Mouse (Mus musculus) heart, postnatal 4 days (tissue): ENCODE results near the gene Sfxn2. TPM values are rescaled to one million over a fixed set of nuclear protein-coding genes. Genes with fewer than 3 reads are reported as not detected.

ENCODE experiments used
- DNase-seq: peaks from one replicate; pipeline ENCODE4 v3.0.0; 2021
- total RNA-seq, 2 experiments: library from RNA; stranded (reverse); gene quantifications; 2 replicates each; pipeline ENCODE4 v1.2.3; 2021

Sfxn2 gene
- total RNA-seq, 2 experiments from 2014 or later = 4.6 to 6.4 TPM

DNA sequence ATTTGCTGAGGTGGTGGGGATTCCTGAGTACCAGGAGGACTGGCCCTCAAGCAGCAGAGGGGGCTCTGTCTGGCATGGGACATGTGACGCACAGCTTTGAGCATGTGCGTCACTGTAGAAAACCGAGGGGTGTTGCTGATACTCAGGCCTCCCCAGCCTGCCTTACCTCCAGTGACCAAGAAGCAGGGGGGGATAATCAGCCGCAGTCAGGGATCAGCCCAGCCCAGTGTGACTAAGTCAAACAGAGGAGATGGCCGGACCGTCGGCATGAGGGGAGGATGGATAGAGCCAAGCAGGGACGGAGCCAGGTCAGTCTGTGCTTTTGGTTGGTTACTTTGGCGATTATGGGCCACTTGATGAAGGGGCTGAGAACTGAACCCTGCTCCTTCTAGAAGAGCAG lies 58.5 kb downstream of the Sfxn2 start:
- DNase-seq = no peak

- DNase-seq = no peak
These were observed 62.6 kb downstream of the Sfxn2 start for GRCm38 (mm10) chr19:46635766-46636165.

GRCm38 (mm10) chr19:46637598-46637997 lies 64.4 kb downstream of the Sfxn2 start:
- no peak for DNase-seq

- peak; percentile 3 for DNase-seq
These were observed 65.9 kb downstream of the Sfxn2 start for GRCm38 (mm10) chr19:46639053-46639452.

GRCm38 (mm10) chr19:46639496-46639895 lies 66.3 kb downstream of the Sfxn2 start:
- peak; percentile 6 for DNase-seq

DNA sequence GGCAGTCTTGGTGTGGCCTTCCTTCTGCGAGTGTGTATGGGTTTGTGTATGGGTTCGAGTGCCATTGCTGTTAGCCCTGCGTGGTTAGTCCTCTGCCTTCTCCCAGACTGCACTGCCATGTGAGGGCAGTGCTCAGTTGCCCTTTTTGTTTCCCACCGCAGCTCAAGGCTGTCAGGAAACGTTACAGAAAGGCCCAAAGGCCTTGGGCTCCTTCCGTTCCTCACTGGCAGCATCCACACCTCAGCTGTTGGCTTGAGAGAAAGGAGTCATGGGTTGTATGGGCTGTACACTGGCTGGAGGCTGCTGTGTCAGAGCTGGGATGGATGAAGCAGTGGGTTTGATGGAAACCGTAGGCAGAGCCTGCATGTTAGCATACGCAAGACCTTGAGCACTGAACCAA lies 67.6 kb downstream of the Sfxn2 start:
- DNase-seq = peak; percentile 3

- DNase-seq = peak; percentile 78
These were observed 68.4 kb downstream of the Sfxn2 start for GRCm38 (mm10) chr19:46641420-46642085.

GRCm38 (mm10) chr19:46642136-46642753 lies 69.1 kb downstream of the Sfxn2 start:
- DNase-seq = no peak

- no peak for DNase-seq
These were observed 70.1 kb downstream of the Sfxn2 start for GRCm38 (mm10) chr19:46643236-46643635.

DNA sequence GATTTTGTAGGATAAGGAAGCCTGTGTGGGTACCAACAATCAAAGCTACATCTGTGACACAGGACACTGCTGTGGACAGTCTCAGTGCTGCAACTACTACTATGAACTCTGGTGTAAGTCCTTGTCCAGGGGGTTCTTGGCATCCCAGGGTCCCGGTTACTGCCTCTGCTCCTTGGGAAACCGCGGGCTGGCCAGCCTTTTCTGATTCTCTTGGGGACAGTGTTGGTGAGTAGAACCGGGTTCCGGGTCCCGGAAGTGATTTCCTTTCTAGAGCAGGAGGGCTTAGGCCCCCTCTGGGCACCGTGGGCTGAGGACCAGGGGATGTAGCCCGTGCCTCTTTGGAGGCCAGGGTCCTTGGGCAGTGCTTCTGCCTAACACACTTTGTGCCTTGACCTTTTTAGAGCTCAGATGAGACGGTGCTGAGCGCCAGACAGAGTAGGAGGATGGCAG lies 71.2 kb downstream of the Sfxn2 start:
- no peak for DNase-seq

DNA sequence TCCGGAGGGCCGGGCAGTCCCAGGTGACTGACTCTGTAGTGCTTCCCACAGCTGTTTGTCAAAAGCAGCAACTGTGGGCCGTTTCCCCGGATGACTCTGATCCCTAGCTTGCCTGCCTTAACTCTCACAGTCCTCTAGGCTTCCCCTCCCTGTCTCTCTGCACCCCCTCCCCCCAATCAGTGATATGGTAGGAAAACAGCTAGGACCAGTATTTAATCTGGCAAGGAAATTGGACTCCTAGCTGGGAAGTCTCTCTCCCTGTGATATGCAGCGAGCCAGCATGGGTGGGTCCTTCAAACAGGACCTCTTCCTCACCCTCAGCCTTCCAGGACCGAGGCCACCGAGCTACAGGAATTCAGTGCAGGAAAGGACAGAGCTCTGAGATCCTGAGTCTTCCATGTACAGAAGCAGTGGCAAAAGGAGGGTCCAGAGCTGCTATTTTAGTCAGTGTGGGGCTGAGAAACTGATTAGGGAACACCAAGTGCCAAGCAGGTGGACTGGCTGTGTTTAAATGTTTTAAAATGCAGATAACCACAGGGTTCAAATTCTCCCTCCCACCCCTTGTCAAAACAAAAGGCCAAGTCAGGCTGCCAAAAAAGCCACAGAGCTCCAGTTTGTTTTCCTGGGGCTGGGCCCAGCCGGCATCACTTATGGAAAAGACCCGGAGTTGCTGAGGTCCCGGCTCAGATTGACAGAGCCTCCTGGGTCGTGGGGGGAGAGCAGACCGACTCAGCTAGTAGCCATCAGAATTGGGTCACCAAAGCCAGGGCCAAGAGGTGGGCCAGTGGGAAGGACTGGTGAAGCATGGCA lies 71.8 kb downstream of the Sfxn2 start:
- peak; percentile 79 for DNase-seq

DNA sequence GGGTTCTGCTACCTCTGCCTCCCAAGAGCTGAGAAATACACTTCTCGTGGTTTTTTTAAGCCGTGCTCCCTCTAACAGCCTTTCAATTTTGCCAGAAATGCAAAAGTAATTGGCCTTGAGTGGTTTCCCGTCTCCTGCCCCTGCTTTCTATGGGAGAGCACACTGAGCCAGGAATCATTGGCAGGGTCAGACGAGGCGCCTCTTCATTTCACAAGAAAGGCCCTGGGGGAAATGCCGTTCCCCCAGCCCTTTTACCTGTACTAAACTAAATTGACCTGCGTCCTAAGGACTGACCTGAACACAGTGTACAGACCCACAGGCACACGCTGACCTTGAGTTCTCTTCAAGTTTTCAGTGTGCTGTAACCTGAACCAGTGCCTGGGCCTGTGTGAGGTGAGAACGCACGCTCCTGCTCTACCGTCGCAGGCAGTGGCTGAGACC lies 72.9 kb downstream of the Sfxn2 start:
- DNase-seq = no peak

- DNase-seq = no peak
These were observed 74.1 kb downstream of the Sfxn2 start for GRCm38 (mm10) chr19:46647254-46647653.

Other genes with a start within 250 kb of the Sfxn2 start
- gene Psd, start 246.2 kb upstream of the Sfxn2 start, total RNA-seq = 1 to 10 TPM; 1.7 to 2.1 TPM
- 1 to 10 TPM; 5.5 to 7.2 TPM for gene Fbxl15, start 245.2 kb upstream of the Sfxn2 start, total RNA-seq
- 100 to 1,000 TPM in 1 of 2 experiments, 10 to 100 TPM in 1; 98.8 to 108 TPM for gene Cuedc2, start 234.7 kb upstream of the Sfxn2 start, total RNA-seq
- 1 to 10 TPM; 3.1 to 4.2 TPM for gene Mfsd13a, start 232.2 kb upstream of the Sfxn2 start, total RNA-seq
- gene 2310034G01Rik, start 223.1 kb upstream of the Sfxn2 start, total RNA-seq = under 1 TPM in 1 of 2 experiments, not detected in 1; 0.18 TPM
- gene Actr1a, start 177.6 kb upstream of the Sfxn2 start, total RNA-seq = 100 to 1,000 TPM; 126 to 130 TPM
- gene Sufu, start 176.5 kb upstream of the Sfxn2 start, total RNA-seq = 10 to 100 TPM; 17.0 to 19.1 TPM
- gene Trim8, start 71.7 kb upstream of the Sfxn2 start, total RNA-seq = 10 to 100 TPM; 50.1 to 53.8 TPM
- 10 to 100 TPM; 29.6 to 31.1 TPM for gene Arl3, start 167 bp upstream of the Sfxn2 start, total RNA-seq
- gene Wbp1l, start 25.7 kb downstream of the Sfxn2 start, total RNA-seq = 10 to 100 TPM; 60.5 to 61.2 TPM
- gene Cyp17a1, start 99.8 kb downstream of the Sfxn2 start, total RNA-seq = under 1 TPM in 1 of 2 experiments, not detected in 1; 0.23 TPM
- gene Borcs7, start 116.5 kb downstream of the Sfxn2 start, total RNA-seq = 10 to 100 TPM; 11.7 to 12.8 TPM
- gene As3mt, start 134.1 kb downstream of the Sfxn2 start, total RNA-seq = 10 to 100 TPM; 57.5 to 59.1 TPM
- 1 to 10 TPM; 7.1 to 7.4 TPM for gene Cnnm2, start 188.2 kb downstream of the Sfxn2 start, total RNA-seq